Mouse (Mus musculus): Measurements from ENCODE around the gene Adamts14.

Adamts14 gene

DNA sequence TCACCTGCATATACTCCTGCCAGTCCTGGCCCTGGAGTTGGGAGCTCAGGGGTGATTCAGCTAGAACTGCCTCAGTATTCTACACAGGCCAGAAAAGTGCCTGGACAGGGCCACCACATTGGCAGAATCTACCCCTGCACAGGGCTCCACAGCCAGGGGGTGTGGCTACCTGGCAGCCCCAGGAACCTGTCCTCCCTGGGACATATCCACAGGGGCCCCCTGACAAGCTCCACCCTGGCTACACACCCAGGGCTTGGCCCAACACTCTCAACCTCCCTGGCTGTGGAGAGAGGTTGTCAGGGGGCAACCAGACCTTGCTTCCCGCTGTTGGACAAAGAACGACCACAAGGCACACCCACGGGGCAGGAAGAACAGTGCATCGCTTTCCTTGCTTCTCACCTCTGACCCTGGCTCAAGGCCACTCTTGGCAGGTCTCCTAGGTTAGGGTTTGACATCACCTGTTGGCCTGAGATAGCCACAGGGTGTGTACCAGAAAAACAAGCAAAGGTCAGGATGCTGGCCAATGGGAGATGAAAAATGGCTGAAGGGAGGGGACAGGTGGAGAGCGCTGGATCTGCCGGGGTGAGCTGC, 37.5 kb downstream of the Adamts14 start:
- DNase-seq (ENCODE audit: extremely low spot score, low read depth, low spot score), result no peak

DNA sequence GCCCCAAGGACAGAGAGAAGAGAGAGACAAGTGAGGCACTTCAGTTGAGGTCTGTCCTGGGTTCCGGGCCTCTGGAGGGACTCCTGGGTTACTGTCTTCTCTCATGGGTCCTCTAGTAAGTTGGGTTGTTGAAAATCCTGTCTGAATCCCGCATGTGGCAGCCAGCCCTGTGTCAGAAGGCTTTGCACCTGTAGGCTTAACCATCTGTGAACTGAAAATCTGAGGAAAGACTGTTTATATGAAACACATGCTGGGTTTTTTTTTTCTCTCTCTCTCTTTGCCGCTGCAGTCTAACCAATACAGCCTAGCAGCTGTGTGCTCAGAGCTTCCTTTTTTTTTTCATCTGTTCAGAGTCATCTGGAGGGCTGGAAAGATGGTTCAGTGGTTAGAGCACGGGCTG, 38.9 kb downstream of the Adamts14 start:
- DNase-seq (ENCODE audit: extremely low spot score, low read depth, low spot score), result peak; percentile 12

DNA sequence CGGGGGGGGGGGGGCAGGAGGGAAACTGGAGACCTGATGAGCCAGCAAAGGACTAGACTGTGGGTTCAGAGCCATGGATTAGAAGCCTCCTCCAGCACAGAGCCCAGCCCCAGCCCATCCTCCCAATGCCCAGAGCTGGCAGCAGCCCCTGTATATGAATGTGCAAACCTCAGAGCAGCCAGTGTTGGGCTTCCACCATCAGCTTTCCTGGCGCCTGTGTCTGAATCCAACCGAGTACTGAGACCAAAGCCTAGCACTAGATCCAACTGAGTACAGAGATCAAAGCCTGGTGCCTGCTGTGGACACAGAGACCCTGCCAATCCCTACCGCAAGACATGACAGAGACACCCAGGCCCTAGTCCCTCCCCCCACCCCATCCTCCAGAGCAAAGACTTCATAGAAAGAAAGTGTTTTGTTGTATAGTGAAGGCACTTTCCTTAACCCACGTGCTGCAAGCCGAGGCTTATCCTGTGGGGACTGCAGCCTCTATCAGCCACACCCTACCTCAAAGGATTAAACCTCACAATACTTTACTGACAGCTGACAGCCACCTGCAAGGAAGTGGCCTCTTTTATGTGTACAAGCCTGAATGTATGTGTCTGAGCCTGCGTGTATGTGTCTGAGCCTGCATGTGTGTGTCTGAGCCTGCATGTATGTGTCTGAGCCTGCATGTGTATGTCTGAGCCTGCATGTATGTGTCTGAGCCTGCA, 40.2 kb downstream of the Adamts14 start:
- DNase-seq (ENCODE audit: extremely low spot score, low read depth, low spot score), result no peak

DNA sequence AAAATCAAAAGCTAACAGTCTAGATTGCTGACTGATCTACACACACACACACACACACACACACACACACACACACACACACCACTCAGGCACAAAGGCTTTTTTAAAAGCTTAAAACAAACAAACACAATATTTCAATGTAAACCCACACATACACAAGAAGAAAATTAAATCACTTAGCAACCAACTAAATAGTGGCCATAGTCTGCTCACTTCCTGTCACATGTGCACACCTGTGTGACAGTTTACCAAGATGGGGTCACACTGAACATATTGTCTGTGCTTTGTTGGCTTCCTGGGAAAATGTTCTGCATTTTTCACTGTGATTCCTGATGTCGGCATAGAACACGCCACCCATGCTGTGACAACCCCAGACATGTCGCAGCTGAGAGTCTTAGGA, 41.5 kb downstream of the Adamts14 start:
- DNase-seq (ENCODE audit: extremely low spot score, low read depth, low spot score), result no peak

DNA sequence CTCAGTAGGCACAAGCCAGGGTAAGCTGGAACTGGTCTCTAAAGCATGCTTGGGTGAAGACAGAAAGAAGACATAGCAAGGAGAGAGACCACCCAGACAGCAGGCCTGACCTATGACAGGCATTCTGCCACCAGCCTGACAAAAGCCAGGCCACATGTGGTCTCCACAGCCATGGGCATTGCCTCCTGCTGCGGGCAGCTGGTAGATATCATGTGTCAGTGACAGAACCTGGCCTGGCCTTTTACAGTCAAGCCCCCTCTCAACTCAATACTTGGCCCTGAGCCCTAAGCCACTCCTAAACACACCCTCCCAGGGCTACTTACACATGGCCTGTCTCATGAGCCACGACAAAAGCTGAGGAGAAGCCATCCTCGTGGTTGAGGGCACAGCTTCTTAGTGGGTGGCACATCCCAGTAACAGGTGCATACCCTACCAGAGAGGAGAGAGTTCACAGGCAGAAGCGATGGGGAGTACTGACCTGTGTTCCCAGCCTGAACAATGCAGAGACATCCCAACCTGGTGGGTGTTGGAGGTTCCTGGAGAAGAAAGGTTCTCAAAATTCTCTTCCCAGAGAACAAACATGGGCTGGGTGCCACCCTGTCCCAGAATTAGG, 46.3 kb downstream of the Adamts14 start:
- no peak for DNase-seq (ENCODE audit: extremely low spot score, low read depth, low spot score)

DNA sequence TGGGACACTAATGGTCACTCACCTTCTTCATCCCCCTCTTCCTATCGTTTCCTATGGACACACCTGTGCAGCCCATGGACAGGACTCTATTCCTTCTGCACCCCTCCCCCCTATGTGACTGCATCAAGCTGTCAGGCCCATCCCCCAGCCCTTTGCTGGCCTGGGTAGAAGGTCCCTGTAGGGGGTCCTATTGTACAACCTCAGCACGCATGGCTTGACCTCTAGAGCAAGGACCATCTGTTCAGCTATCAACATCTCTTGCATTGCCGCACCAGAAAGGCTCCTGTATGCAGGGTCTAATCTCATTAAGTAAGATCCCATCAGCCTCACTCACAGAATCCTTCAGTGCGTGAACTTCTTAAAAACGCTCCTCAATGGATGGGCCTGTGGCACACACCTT, 47.5 kb downstream of the Adamts14 start:
- DNase-seq (ENCODE audit: extremely low spot score, low read depth, low spot score), result no peak

DNA sequence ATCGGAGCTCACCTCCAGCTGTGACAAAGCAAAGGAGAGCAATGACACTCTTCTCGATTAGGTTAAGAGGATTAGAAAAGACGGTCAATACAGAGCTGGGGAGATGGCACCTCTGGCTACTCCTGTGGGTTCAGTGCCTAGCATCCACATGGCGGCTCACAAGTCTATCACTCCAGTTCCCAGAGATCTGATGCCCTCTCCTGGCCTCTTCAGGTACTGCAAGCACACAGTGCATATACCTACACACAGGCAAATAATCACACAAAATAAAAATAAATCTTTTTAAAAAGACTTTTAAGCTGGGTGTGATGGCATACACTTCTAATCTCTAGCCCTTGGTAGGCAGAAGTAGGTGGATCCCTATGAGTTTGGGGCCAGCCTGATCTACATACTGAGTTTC, 53.9 kb downstream of the Adamts14 start:
- DNase-seq (ENCODE audit: extremely low spot score, low read depth, low spot score), result no peak

DNA sequence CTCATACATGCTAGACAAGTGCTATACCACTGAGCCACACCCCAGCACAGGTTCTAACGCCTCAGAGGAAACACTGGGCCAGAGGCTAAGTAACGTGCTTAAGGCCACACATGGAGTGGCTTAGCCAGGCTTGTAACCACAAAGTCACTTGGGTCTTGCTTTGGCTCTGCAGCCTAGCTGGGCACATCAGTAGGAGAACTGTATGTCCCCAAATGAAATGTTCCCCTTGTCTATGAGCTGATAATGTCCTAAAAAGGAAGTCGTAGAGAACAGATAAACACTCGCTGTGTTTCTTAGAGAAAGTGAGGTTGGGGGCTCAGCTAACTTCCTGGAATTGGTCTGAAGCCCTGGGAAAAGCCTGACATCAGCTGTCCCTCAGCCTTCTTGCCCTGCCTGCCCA, 57.1 kb downstream of the Adamts14 start:
- DNase-seq (ENCODE audit: extremely low spot score, low read depth, low spot score), result no peak

DNA sequence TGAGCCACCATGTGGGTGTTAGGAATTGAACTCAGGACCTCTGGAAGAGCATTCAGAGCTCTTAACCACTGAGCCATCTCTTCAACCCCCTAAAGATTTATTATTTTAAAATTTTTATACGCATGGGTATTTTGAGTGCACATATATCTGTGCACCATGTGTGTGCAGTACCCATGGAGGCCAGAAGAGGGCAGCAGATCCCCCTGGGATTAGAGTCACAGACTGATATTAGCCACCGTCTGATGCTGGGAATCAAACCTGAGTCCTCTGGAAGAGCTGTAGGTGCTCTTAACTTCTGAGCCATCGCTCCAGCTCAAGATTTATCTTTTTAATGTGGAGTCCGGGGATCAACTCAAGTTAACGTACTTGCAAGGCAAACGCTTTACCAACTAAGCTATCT, 57.6 kb downstream of the Adamts14 start:
- no peak for DNase-seq (ENCODE audit: extremely low spot score, low read depth, low spot score)

DNA sequence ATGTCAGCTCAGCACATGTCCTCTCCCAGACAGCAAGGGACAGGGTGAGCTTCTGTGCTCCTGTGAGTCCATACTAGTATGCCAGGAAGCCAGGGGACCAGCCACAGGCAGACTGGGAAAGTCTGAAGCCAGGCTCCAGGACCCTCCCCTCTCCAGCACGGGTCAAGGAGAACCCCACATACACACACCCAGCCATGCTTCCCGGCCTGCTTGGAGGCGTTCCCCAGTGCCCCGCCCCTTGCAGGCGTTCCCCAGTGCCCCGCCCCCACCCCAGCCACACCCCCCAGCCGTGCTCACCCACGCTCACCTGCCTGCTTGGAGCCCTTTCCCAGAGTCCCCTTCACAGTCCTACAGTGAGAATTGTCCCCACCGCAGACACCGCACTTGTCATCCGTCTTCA, 60.4 kb downstream of the Adamts14 start:
- DNase-seq (ENCODE audit: extremely low spot score, low read depth, low spot score), result no peak

DNA sequence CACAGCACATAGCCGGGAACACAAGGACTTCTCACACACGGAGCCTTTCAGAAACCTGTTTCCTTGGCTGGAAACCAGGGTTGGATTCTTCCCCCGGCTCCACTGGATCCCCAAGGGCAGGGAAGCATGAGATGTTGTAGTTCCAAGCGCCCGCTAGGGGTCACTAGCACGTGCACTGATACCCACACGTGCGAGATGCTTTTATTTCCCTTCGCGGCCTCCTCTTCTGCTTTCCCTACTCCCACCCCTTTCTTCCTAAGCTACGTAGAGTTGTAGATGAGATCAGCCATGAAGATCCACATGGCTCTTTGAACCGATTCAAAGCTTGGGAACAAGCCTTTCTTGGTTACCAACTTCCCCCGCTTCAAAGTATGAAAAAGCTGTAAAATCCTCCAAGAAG, 61.5 kb downstream of the Adamts14 start:
- peak; percentile 49 for DNase-seq (ENCODE audit: extremely low spot score, low read depth, low spot score)

DNA sequence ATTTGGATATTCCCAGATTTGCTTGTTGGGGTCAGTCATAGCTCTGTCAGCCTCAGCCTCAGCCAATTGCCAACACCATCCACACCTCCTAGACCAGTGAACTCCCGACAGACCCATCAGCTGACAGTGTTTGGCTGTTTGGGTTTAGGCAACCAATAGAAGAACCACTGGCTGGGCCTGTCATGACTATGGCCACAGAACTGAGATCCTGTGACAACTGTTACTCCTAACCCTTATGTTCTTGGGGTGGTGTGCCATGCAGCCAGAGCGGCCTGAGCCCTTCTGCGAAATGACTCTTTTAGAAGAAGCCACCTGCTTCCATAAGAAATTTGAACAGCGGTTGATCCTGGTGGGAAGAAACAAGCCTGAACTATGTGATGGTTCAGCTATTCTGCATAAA, 62.1 kb downstream of the Adamts14 start:
- DNase-seq (ENCODE audit: extremely low spot score, low read depth, low spot score), result no peak

DNA sequence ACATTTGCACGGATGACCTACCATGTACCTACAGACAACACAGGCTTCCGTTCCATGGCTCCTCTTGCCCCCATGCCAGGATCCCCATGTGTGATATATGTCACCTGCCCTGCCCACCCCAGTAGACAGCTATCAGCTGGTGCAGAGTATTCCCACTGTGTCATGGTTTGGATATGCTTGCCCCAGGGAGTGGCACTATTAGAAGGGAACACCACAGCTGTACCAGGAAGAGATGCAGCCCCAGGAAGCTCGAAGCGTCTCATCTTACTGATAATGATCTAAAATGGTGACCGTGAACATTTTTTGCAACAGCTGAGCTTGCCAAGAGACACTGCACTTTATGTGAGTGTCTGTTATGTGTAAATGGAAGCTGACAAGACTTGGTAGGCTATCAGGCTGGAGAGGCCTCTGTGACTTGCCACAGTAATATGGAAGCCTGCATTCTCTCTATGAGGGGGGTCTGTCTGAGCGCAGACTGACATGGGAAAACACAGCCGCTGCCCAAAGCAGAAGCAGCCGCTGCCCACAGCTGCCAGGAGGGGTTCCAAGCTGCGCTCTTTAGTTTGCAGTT, 65.0 kb downstream of the Adamts14 start:
- no peak for DNase-seq (ENCODE audit: extremely low spot score, low read depth, low spot score)

DNA sequence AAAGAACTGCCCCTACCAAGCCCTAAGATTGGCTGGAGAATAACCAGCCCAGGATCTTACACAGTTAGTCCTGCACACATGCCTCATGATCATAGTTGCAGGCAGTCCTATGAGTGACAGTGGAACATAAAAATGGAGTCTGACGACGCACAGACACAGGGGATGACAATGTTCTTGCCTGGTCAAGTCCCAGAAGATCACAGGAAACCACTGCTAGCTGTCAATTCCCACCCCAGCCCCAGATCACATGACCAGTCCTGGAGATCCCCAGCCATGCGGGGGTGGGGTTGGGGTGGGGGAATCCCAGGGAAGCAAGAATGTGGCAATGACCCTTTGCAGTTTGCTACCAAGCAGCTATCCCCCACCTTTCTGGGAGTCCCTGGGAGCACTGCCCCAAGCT, 69.3 kb downstream of the Adamts14 start:
- no peak for DNase-seq (ENCODE audit: extremely low spot score, low read depth, low spot score)

DNA sequence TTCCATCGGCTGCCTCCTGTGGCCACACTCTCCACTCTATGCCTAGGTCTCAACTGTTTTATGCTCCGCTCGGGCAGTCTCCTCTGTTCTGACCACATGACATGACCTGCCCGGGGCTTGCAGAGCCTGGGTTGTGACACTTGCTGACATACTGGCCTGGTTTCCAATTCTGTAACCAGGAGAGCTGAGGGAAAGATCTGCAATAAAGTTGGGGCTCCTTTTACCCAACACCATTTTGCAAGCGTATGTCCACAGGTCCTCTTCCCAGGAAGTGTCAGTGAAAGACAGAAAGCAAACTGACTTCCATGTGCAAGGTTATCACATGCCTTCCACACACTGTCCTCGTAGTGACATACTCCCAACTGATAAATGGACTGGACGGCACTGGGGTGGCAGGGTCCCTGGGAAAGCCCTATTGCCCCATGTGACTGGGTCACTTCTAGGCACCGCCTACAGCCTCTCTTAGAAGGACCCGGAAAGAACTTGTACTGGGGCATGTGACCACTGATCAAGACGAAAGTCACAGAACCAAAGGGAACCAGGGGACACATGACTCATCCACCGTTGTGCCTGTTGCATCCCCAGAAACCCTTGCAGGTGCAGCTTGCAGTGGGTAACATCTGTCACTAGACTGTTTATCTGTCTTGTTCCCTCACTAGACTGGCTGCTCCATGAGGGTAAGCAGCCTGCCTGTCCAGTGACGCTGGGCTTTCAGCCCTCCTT, 71.5 kb downstream of the Adamts14 start:
- no peak for DNase-seq (ENCODE audit: extremely low spot score, low read depth, low spot score)

DNA sequence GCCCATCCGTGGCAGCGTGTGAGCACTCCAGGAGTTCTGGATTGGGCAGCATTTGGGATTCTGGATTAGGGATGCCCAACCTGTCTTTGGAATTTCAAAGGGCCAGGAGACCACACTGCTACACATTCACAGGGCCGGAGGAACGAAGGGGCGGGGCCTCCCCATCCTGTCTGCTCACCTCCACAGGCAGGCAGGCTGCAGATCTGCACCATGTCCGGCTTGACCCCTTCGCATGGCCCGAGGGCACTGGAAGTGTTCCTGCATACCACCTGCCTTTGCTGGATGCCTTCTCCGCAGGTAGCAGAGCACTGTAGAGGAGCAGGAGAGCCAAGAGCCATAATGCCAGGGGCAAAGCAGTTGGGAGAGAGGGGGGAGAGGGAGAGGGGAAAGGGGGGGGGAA, 72.2 kb downstream of the Adamts14 start:
- DNase-seq (ENCODE audit: extremely low spot score, low read depth, low spot score), result no peak

DNA sequence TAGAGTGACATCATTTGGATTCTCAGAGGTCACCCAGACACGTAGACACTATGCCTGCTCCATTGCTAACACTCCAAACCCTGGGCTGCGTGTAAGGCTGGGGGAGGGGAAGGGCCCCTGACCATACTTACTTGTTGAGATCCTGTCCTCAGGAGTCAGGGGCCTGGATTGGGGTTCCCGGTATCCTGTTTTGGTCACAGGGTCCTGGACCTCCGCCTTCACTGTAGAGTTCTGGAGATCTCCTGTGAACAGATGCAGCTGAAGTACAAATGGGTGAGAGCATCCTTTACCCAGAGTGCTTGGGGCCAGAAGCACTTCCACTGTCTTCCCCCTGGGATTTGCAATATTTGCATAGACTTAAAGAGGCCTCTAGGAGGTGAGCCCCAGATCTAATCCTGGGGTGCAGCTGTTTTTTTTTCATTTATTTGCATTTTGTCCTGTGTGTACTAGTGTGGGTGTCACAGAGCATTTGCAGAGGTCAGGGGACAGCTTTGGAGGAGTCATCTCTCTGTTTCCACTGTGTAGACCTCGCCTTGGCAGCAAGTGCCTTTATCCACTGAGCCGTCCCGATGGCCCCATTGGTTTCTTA, 72.9 kb downstream of the Adamts14 start:
- DNase-seq (ENCODE audit: extremely low spot score, low read depth, low spot score), result no peak

DNA sequence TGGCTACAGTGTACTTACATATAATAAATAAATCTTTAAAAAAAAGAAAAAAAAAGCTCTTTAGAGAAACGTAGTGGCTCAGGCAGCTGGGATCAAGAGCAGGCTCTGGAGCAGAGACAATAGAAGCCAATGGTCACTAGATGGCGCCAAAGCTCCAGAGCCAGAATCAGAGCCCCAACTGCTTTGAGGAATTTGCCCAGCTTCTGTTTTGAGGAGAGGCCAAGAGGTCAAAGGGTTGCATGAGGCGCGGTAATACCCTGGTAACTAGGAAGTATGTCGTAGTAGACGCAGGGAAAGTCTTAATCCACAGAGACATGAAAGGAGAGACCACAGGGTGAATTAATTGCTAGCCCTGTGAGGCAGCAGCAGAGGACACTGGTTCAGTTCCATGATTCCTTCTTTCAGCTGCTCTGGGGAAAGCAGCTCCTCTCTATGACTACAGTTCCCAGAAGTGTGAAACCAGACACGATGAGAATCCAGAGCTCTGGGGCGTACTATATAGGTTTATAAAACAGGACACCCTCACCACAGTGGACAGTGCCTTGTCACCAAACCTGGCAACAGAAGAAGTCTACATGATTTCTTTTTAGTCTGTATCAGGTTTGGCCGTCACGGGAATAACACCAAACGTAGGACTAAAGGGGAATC, 73.5 kb downstream of the Adamts14 start:
- DNase-seq (ENCODE audit: extremely low spot score, low read depth, low spot score), result peak; percentile 93

DNA sequence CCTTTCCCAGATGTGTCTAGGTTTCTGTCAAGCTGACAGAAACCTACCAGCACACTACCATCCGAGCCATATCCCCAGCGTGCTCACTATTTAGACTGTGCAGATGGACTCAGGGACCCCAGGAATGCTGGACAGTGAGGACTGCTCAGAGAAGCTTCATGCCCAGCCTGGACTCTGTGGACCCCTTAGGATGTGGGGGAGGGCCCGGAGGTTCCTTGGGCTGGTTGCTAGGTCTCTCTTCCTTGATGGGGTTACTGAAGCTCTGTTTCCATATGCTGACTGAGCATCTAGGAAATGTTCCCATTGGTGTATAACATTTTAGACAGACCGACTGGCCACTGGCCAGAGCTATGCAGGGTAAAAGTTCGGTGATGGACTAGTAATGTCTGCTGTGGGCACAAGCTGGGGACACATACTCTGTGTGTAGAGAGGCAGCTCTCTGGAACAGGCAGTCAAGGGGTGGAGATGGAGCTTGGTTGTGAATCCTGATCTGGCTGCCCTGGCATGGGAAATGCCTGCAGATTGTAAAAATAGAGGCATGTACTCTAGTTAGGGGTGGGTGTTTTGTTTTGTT, 77.4 kb downstream of the Adamts14 start:
- DNase-seq (ENCODE audit: extremely low spot score, low read depth, low spot score), result no peak

DNA sequence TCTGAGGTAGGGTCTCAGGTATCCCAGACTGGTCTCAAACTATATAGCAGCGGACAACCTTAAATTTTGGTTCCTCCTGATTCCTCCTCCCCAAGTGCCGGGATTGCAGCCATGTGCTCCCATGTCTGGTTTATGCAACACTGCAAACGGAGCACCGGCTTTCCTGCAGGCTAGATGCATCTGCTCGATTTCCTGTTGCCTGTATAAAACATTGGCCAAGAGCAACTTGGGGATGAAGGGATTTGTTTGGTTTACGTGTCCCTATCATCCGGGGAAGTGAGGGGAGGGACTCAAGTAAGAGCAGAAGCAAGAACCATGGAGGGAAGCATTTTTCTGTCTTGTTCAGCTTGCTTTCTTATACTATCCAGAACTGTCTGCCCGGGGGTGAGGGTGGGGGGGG, 78.0 kb downstream of the Adamts14 start:
- DNase-seq (ENCODE audit: extremely low spot score, low read depth, low spot score), result no peak

All from hindlimb bud, embryonic 11.5 days (tissue).